Mouse (Mus musculus): ENCODE measurements around the gene Olfr66. TPM values are rescaled to one million over a fixed set of nuclear protein-coding genes. Genes with fewer than 3 reads are reported as not detected.

The Olfr66 gene
- polyA plus RNA-seq, 1 experiment, result not detected

GRCm38 (mm10) chr7:103840268-103840667 lies 45.8 kb downstream of the Olfr66 start, which contains the start of gene Hbb-bh2:
TSS of gene Hbb-bh2 (minus strand) at chr7:103840520.
- Histone ChIP-seq H3K27me3 (replicated peaks) (no peaks in the 10 kb centered on the region), H3K36me3 (replicated peaks; ENCODE audit: low read length) (no peaks in the 10 kb centered on the region), H3K9me3 (no peaks in the 10 kb centered on the region), H3K4me1 (peaks cover 26% of the 10 kb centered on the region), H3K4me3 (replicated peaks) (no peak within 1 kb of the TSS)
- TF ChIP-seq GATA1 (IDR thresholded peaks at IDR 0.05; ENCODE audit: borderline replicate concordance, low read length) (no peak), FLI1 (IDR thresholded peaks at IDR 0.05; ENCODE audit: low read length) (no peak)

Other genes starting within 250 kb of the Olfr66 start
- gene Olfr622, start 243.6 kb downstream of the Olfr66 start, polyA plus RNA-seq (2012; ENCODE audit: insufficient read depth, low replicate concordance), result not detected in 2 replicates
- 0.41 TPM in 1 of 2 replicates, not detected in the other for gene Olfr623, start 222.6 kb downstream of the Olfr66 start, polyA plus RNA-seq (2012; ENCODE audit: insufficient read depth, low replicate concordance)
- gene Olfr624, start 215.1 kb downstream of the Olfr66 start, polyA plus RNA-seq (2012; ENCODE audit: insufficient read depth, low replicate concordance), result not detected in 2 replicates
- not detected in 2 replicates for gene Olfr625-ps1, start 203.5 kb downstream of the Olfr66 start, polyA plus RNA-seq (2012; ENCODE audit: insufficient read depth, low replicate concordance)
- not detected in 2 replicates for gene Olfr243, start 171.6 kb downstream of the Olfr66 start, polyA plus RNA-seq (2012; ENCODE audit: insufficient read depth, low replicate concordance)
- gene Olfr628, start 155.9 kb downstream of the Olfr66 start, polyA plus RNA-seq (2012; ENCODE audit: insufficient read depth, low replicate concordance), result not detected in 2 replicates
- not detected in 2 replicates for gene Olfr629, start 141.3 kb downstream of the Olfr66 start, polyA plus RNA-seq (2012; ENCODE audit: insufficient read depth, low replicate concordance)
- gene Olfr630, start 128.9 kb downstream of the Olfr66 start, polyA plus RNA-seq (2012; ENCODE audit: insufficient read depth, low replicate concordance), result not detected in 2 replicates
- gene Olfr69, start 114.7 kb downstream of the Olfr66 start, polyA plus RNA-seq (2012; ENCODE audit: insufficient read depth, low replicate concordance), result not detected in 2 replicates
- gene Olfr68, start 106.6 kb downstream of the Olfr66 start, polyA plus RNA-seq (2012; ENCODE audit: insufficient read depth, low replicate concordance), result not detected in 2 replicates
- gene Olfr67, start 94.4 kb downstream of the Olfr66 start, polyA plus RNA-seq (2012; ENCODE audit: insufficient read depth, low replicate concordance), result not detected in 2 replicates
- gene Hbb-bt, start 72.3 kb downstream of the Olfr66 start, polyA plus RNA-seq (2012; ENCODE audit: insufficient read depth, low replicate concordance), result 492 and 1,761 TPM in 2 replicates
- 423 and 663 TPM in 2 replicates for gene Hbb-bs, start 58.2 kb downstream of the Olfr66 start, polyA plus RNA-seq (2012; ENCODE audit: insufficient read depth, low replicate concordance)
- not detected in 2 replicates for gene Hbb-bh2, start 45.7 kb downstream of the Olfr66 start, polyA plus RNA-seq (2012; ENCODE audit: insufficient read depth, low replicate concordance)
- not detected in 2 replicates for gene Hbb-bh1, start 43.1 kb downstream of the Olfr66 start, polyA plus RNA-seq (2012; ENCODE audit: insufficient read depth, low replicate concordance)
- gene Hbb-y, start 33.0 kb downstream of the Olfr66 start, polyA plus RNA-seq (2012; ENCODE audit: insufficient read depth, low replicate concordance), result 3.6 TPM in 1 of 2 replicates, not detected in the other
- not detected in 2 replicates for gene Olfr64, start 8.2 kb upstream of the Olfr66 start, polyA plus RNA-seq (2012; ENCODE audit: insufficient read depth, low replicate concordance)
- gene Olfr65, start 17.2 kb upstream of the Olfr66 start, polyA plus RNA-seq (2012; ENCODE audit: insufficient read depth, low replicate concordance), result not detected in 2 replicates
- not detected in 2 replicates for gene Olfr631, start 42.6 kb upstream of the Olfr66 start, polyA plus RNA-seq (2012; ENCODE audit: insufficient read depth, low replicate concordance)
- gene Olfr632, start 48.1 kb upstream of the Olfr66 start, polyA plus RNA-seq (2012; ENCODE audit: insufficient read depth, low replicate concordance), result not detected in 2 replicates
- not detected in 2 replicates for gene Olfr633, start 58.2 kb upstream of the Olfr66 start, polyA plus RNA-seq (2012; ENCODE audit: insufficient read depth, low replicate concordance)
- gene Olfr635, start 84.9 kb upstream of the Olfr66 start, polyA plus RNA-seq (2012; ENCODE audit: insufficient read depth, low replicate concordance), result not detected in 2 replicates
- not detected in 2 replicates for gene Olfr638, start 112.5 kb upstream of the Olfr66 start, polyA plus RNA-seq (2012; ENCODE audit: insufficient read depth, low replicate concordance)
- gene Olfr639, start 131.1 kb upstream of the Olfr66 start, polyA plus RNA-seq (2012; ENCODE audit: insufficient read depth, low replicate concordance), result not detected in 2 replicates
- gene Olfr640, start 139.3 kb upstream of the Olfr66 start, polyA plus RNA-seq (2012; ENCODE audit: insufficient read depth, low replicate concordance), result not detected in 2 replicates
- not detected in 2 replicates for gene Olfr641, start 149.2 kb upstream of the Olfr66 start, polyA plus RNA-seq (2012; ENCODE audit: insufficient read depth, low replicate concordance)
- not detected in 2 replicates for gene Olfr642, start 166.4 kb upstream of the Olfr66 start, polyA plus RNA-seq (2012; ENCODE audit: insufficient read depth, low replicate concordance)
- gene 4930516K23Rik, start 175.2 kb upstream of the Olfr66 start, polyA plus RNA-seq (2012; ENCODE audit: insufficient read depth, low replicate concordance), result 0.04 TPM in 1 of 2 replicates, not detected in the other
- gene Olfr644, start 185.6 kb upstream of the Olfr66 start, polyA plus RNA-seq (2012; ENCODE audit: insufficient read depth, low replicate concordance), result not detected in 2 replicates
- not detected in 2 replicates for gene Olfr645, start 199.2 kb upstream of the Olfr66 start, polyA plus RNA-seq (2012; ENCODE audit: insufficient read depth, low replicate concordance)
- 0.13 TPM in 1 of 2 replicates, not detected in the other for gene Olfr646, start 218.6 kb upstream of the Olfr66 start, polyA plus RNA-seq (2012; ENCODE audit: insufficient read depth, low replicate concordance)
- gene Ubqln5, start 243.6 kb upstream of the Olfr66 start, polyA plus RNA-seq (2012; ENCODE audit: insufficient read depth, low replicate concordance), result not detected in 2 replicates

All from megakaryocyte, embryonic 14.5 days (primary cell).